8 mouse cellular contexts compared by ENCODE assay signal in genomic region chr13:55483593-55483992, GRCm38 (mm10). TPM values are rescaled to one million over a fixed set of nuclear protein-coding genes. Genes with fewer than 3 reads are reported as not detected.
DNase-seq lines count a peak whose midpoint lies in the region; ATAC-seq and TF ChIP-seq lines count a peak whose summit lies in the region.

No protein-coding gene starts in this region.

- H3K4me1 ChIP-seq in heart, embryonic 16.5 days (ENCODE audit: control insufficient read depth, insufficient read depth, low read length), result peaks cover 58% of the 10 kb centered on the region
- peaks cover 32% of the 10 kb centered on the region for H3K4me1 ChIP-seq in embryonic fibroblast, embryonic 13.5 days (ENCODE audit: control insufficient read depth, insufficient read depth, low read length)
- H3K4me1 ChIP-seq in midbrain, embryonic 12.5 days, result peaks cover 54% of the 10 kb centered on the region
- peaks cover 28% of the 10 kb centered on the region for H3K4me1 ChIP-seq in thymus, adult 2 months (replicated peaks; ENCODE audit: control insufficient read depth, insufficient read depth, low read length)

- TF ChIP-seq CTCF in embryonic fibroblast, embryonic 13.5 days (IDR thresholded peaks at IDR 0.05; ENCODE audit: borderline replicate concordance, insufficient read depth, low read length), result no peak
- no peak for TF ChIP-seq CTCF in thymus, adult 2 months (IDR thresholded peaks at IDR 0.05; ENCODE audit: borderline replicate concordance, control insufficient read depth, extremely low read depth, insufficient read depth, low read length, poor library complexity)

- H3K27me3 ChIP-seq in heart, embryonic 16.5 days (ENCODE audit: control insufficient read depth, insufficient read depth, low read length), result peaks cover 55% of the 10 kb centered on the region
- no peaks in the 10 kb centered on the region for H3K27me3 ChIP-seq in midbrain, embryonic 12.5 days
- peaks cover 13% of the 10 kb centered on the region for H3K27me3 ChIP-seq in thymus, adult 2 months (ENCODE audit: control insufficient read depth, insufficient read depth, low read length)

- no peak overlapping the region for H3K4me2 ChIP-seq in heart, embryonic 16.5 days (ENCODE audit: low read depth, low read length)
- H3K4me2 ChIP-seq in midbrain, embryonic 12.5 days (replicated peaks), result peak overlapping the region; percentile 96

- H3K36me3 ChIP-seq in heart, embryonic 16.5 days (ENCODE audit: control insufficient read depth, insufficient read depth), result peaks cover 19% of the 10 kb centered on the region
- peaks cover 50% of the 10 kb centered on the region for H3K36me3 ChIP-seq in midbrain, embryonic 12.5 days
- no peaks in the 10 kb centered on the region for H3K36me3 ChIP-seq in thymus, adult 2 months (ENCODE audit: control insufficient read depth, insufficient read depth, low read length)

- no peak overlapping the region for H3K9ac ChIP-seq in heart, embryonic 16.5 days (ENCODE audit: low read length)
- peak overlapping the region; percentile 97; the same call in 1 of the 2 replicates for H3K9ac ChIP-seq in midbrain, embryonic 12.5 days (replicated peaks)

- no peak overlapping the region for H3K4me3 ChIP-seq in heart, embryonic 16.5 days (ENCODE audit: low read length)
- no peak overlapping the region for H3K4me3 ChIP-seq in embryonic fibroblast, embryonic 13.5 days (ENCODE audit: insufficient read depth, low read length)
- H3K4me3 ChIP-seq in midbrain, embryonic 12.5 days, result peak overlapping the region; percentile 68
- H3K4me3 ChIP-seq in thymus, adult 2 months (ENCODE audit: control insufficient read depth, insufficient read depth, low read length), result no peak overlapping the region

- peak overlapping the region; percentile 47; the same call in 1 of the 2 replicates for H3K27ac ChIP-seq in heart, embryonic 16.5 days (ENCODE audit: low read length)
- peak overlapping the region; percentile 86 for H3K27ac ChIP-seq in embryonic fibroblast, embryonic 13.5 days (ENCODE audit: insufficient read depth, low read length)
- H3K27ac ChIP-seq in midbrain, embryonic 12.5 days (replicated peaks), result peak overlapping the region; percentile 99
- no peak overlapping the region for H3K27ac ChIP-seq in thymus, adult 2 months (ENCODE audit: control insufficient read depth, insufficient read depth, low read length)

- intact Hi-C loops in heart, postnatal 25 days (cut with DNase I), result no loop called here

- no peak for TF ChIP-seq POLR2A in embryonic fibroblast, embryonic 13.5 days (IDR thresholded peaks at IDR 0.05; ENCODE audit: low read depth, low read length)
- TF ChIP-seq POLR2A in thymus, adult 2 months (IDR thresholded peaks at IDR 0.05; ENCODE audit: control insufficient read depth, extremely low read depth, insufficient read depth, low read length, poor library complexity), result no peak

- ATAC-seq in heart, embryonic 16.5 days (replicated peaks; ENCODE audit: extremely low read depth, insufficient read depth, low FRiP score), result no peak
- peak; percentile 58 for ATAC-seq in midbrain, embryonic 12.5 days (ENCODE audit: low FRiP score, low read depth)

- no peaks in the 10 kb centered on the region for H3K9me3 ChIP-seq in heart, embryonic 16.5 days (replicated peaks; ENCODE audit: control insufficient read depth, low read length)
- H3K9me3 ChIP-seq in midbrain, embryonic 12.5 days, result no peaks in the 10 kb centered on the region

- 53% methylated on average over 15 of the region's 15 CpGs for WGBS in heart, embryonic 16.5 days
- WGBS in midbrain, embryonic 12.5 days, result 11% methylated on average over 15 of the region's 15 CpGs
- 51% methylated on average over 15 of the region's 15 CpGs for WGBS in thymus, adult 2 months

- DNase-seq in heart, postnatal 25 days (ENCODE audit: low spot score), result no peak
- peak; percentile 91 for DNase-seq in layer of hippocampus, adult 11-12 months (ENCODE audit: low spot score)
- DNase-seq in adrenal gland, adult 2 months, result no peak
- no peak for DNase-seq in thymus, adult 2 months
- DNase-seq in gastrocnemius, adult 18-20 months (ENCODE audit: low spot score), result no peak

RNA-seq across cellular contexts. Expression of gene Dbn1, which starts 4.3 kb away (rescaled TPM):
- 59.4 and 62.5 TPM in 2 replicates for polyA plus RNA-seq in heart, embryonic 16.5 days (2015; fragmentation: Nextera tagmentation; extraction: Ambion mirVana)
- total RNA-seq in heart, postnatal 25 days (2021), result 10 to 100 TPM; 10.6 to 10.8 TPM
- polyA plus RNA-seq in embryonic fibroblast, embryonic 13.5 days (2011; ENCODE audit: insufficient read length, low read depth, missing spikeins), result 105 and 139 TPM in 2 replicates
- polyA plus RNA-seq in midbrain, embryonic 12.5 days (2016; fragmentation: Nextera tagmentation; extraction: Ambion mirVana), result 558 and 585 TPM in 2 replicates
- total RNA-seq in adrenal gland, adult 2 months (2021), result 10 to 100 TPM; 12.6 to 25.9 TPM
- polyA plus RNA-seq in adrenal gland, adult 2 months (2012; rRNA removed), result 41.5 and 44.1 TPM in 2 replicates
- 7.8 and 9.8 TPM in 2 replicates for polyA plus RNA-seq in thymus, adult 2 months (2012; rRNA removed)
- total RNA-seq in gastrocnemius, adult 18-20 months (2021), result 1 to 10 TPM; 4.0 to 6.2 TPM

RNA-seq across cellular contexts. Expression of gene Prr7, which starts 19.5 kb away (rescaled TPM):
- polyA plus RNA-seq in heart, embryonic 16.5 days (2015; fragmentation: Nextera tagmentation; extraction: Ambion mirVana), result 0.25 and 0.28 TPM in 2 replicates
- 1 to 10 TPM in 1 of 2 experiments, under 1 TPM in 1; 0.56 to 1.2 TPM for total RNA-seq in heart, postnatal 25 days (2021)
- polyA plus RNA-seq in embryonic fibroblast, embryonic 13.5 days (2011; ENCODE audit: insufficient read length, low read depth, missing spikeins), result 2.5 and 4.6 TPM in 2 replicates
- polyA plus RNA-seq in midbrain, embryonic 12.5 days (2016; fragmentation: Nextera tagmentation; extraction: Ambion mirVana), result 2.0 and 2.3 TPM in 2 replicates
- 1 to 10 TPM; 1.5 to 4.1 TPM for total RNA-seq in adrenal gland, adult 2 months (2021)
- 59.0 and 66.3 TPM in 2 replicates for polyA plus RNA-seq in adrenal gland, adult 2 months (2012; rRNA removed)
- polyA plus RNA-seq in thymus, adult 2 months (2012; rRNA removed), result 33.8 and 52.2 TPM in 2 replicates
- total RNA-seq in gastrocnemius, adult 18-20 months (2021), result under 1 TPM in 1 of 2 experiments, not detected in 1; 0.21 TPM

RNA-seq across cellular contexts. Expression of gene Pdlim7, which starts 29.9 kb away (rescaled TPM):
- polyA plus RNA-seq in heart, embryonic 16.5 days (2015; fragmentation: Nextera tagmentation; extraction: Ambion mirVana), result 229 and 248 TPM in 2 replicates
- 10 to 100 TPM; 65.2 to 67.7 TPM for total RNA-seq in heart, postnatal 25 days (2021)
- polyA plus RNA-seq in embryonic fibroblast, embryonic 13.5 days (2011; ENCODE audit: insufficient read length, low read depth, missing spikeins), result 132 and 179 TPM in 2 replicates
- polyA plus RNA-seq in midbrain, embryonic 12.5 days (2016; fragmentation: Nextera tagmentation; extraction: Ambion mirVana), result 140 and 156 TPM in 2 replicates
- total RNA-seq in adrenal gland, adult 2 months (2021), result 10 to 100 TPM; 15.2 to 19.5 TPM
- 45.2 and 52.4 TPM in 2 replicates for polyA plus RNA-seq in adrenal gland, adult 2 months (2012; rRNA removed)
- 25.6 and 29.5 TPM in 2 replicates for polyA plus RNA-seq in thymus, adult 2 months (2012; rRNA removed)
- 100 to 1,000 TPM; 450 to 533 TPM for total RNA-seq in gastrocnemius, adult 18-20 months (2021)

RNA-seq across cellular contexts. Expression of gene Grk6, which starts 38.7 kb away (rescaled TPM):
- polyA plus RNA-seq in heart, embryonic 16.5 days (2015; fragmentation: Nextera tagmentation; extraction: Ambion mirVana), result 11.4 and 19.4 TPM in 2 replicates
- 10 to 100 TPM; 17.5 to 18.6 TPM for total RNA-seq in heart, postnatal 25 days (2021)
- polyA plus RNA-seq in embryonic fibroblast, embryonic 13.5 days (2011; ENCODE audit: insufficient read length, low read depth, missing spikeins), result 37.7 and 42.9 TPM in 2 replicates
- 53.1 and 58.5 TPM in 2 replicates for polyA plus RNA-seq in midbrain, embryonic 12.5 days (2016; fragmentation: Nextera tagmentation; extraction: Ambion mirVana)
- 10 to 100 TPM; 28.4 to 36.5 TPM for total RNA-seq in adrenal gland, adult 2 months (2021)
- polyA plus RNA-seq in adrenal gland, adult 2 months (2012; rRNA removed), result 48.5 and 70.5 TPM in 2 replicates
- polyA plus RNA-seq in thymus, adult 2 months (2012; rRNA removed), result 228 and 238 TPM in 2 replicates
- total RNA-seq in gastrocnemius, adult 18-20 months (2021), result 10 to 100 TPM in 1 of 2 experiments, 1 to 10 TPM in 1; 8.6 to 10.4 TPM

RNA-seq across cellular contexts. Expression of gene Dok3, which starts 45.5 kb away (rescaled TPM):
- polyA plus RNA-seq in heart, embryonic 16.5 days (2015; fragmentation: Nextera tagmentation; extraction: Ambion mirVana), result 1.9 and 2.2 TPM in 2 replicates
- 1 to 10 TPM; 2.2 to 2.3 TPM for total RNA-seq in heart, postnatal 25 days (2021)
- 0.60 and 0.79 TPM in 2 replicates for polyA plus RNA-seq in embryonic fibroblast, embryonic 13.5 days (2011; ENCODE audit: insufficient read length, low read depth, missing spikeins)
- 2.9 and 4.6 TPM in 2 replicates for polyA plus RNA-seq in midbrain, embryonic 12.5 days (2016; fragmentation: Nextera tagmentation; extraction: Ambion mirVana)
- 1 to 10 TPM; 3.8 to 4.9 TPM for total RNA-seq in adrenal gland, adult 2 months (2021)
- polyA plus RNA-seq in adrenal gland, adult 2 months (2012; rRNA removed), result 11.8 and 13.9 TPM in 2 replicates
- 18.2 and 21.9 TPM in 2 replicates for polyA plus RNA-seq in thymus, adult 2 months (2012; rRNA removed)
- total RNA-seq in gastrocnemius, adult 18-20 months (2021), result 1 to 10 TPM in 1 of 2 experiments, under 1 TPM in 1; 0.93 to 1.0 TPM
